Mouse (Mus musculus) liver, embryonic 12.5 days (tissue): ENCODE results near the gene Zfp275. TPM values are rescaled to one million over a fixed set of nuclear protein-coding genes. Genes with fewer than 3 reads are reported as not detected.

Experiments used
- polyA plus RNA-seq: library from polyadenylated mRNA; unstranded; fragments of >200 nt; fragmentation: Nextera tagmentation; extraction: Ambion mirVana; gene quantifications from 2 replicates; pipeline ENCODE4 v1.2.1, GENCODE M21; 2016

Zfp275 gene
- polyA plus RNA-seq, 1 experiment from 2014 or later = 4.0 TPM

Other genes with a start within 250 kb of the Zfp275 start
- 1.6 and 2.4 TPM in 2 replicates for gene Xlr3a, start 245.5 kb upstream of the Zfp275 start, polyA plus RNA-seq
- 0.07 TPM in 1 of 2 replicates, not detected in the other for gene Gm14685, start 225.6 kb upstream of the Zfp275 start, polyA plus RNA-seq
- gene Xlr5b, start 193.8 kb upstream of the Zfp275 start, polyA plus RNA-seq = not detected in 2 replicates
- 0.12 TPM in 1 of 2 replicates, not detected in the other for gene DXBay18, start 193.2 kb upstream of the Zfp275 start, polyA plus RNA-seq
- not detected in 2 replicates for gene Spin2d, start 165.6 kb upstream of the Zfp275 start, polyA plus RNA-seq
- 2.9 and 3.4 TPM in 2 replicates for gene Xlr3b, start 150.4 kb upstream of the Zfp275 start, polyA plus RNA-seq
- 2.1 and 2.5 TPM in 2 replicates for gene Xlr4b, start 128.3 kb upstream of the Zfp275 start, polyA plus RNA-seq
- 4.4 and 4.7 TPM in 2 replicates for gene F8a, start 114.3 kb upstream of the Zfp275 start, polyA plus RNA-seq
- gene Xlr4c, start 99.5 kb upstream of the Zfp275 start, polyA plus RNA-seq = 0.50 and 0.51 TPM in 2 replicates
- gene Xlr3c, start 77.2 kb upstream of the Zfp275 start, polyA plus RNA-seq = not detected in 2 replicates
- not detected in 2 replicates for gene Xlr5a, start 49.6 kb upstream of the Zfp275 start, polyA plus RNA-seq
- gene Xlr5c, start 49.6 kb upstream of the Zfp275 start, polyA plus RNA-seq = not detected in 2 replicates
- not detected in 2 replicates for gene Gm45015, start 5.8 kb upstream of the Zfp275 start, polyA plus RNA-seq
- gene Gm18336, start 56.1 kb downstream of the Zfp275 start, polyA plus RNA-seq = not detected in 2 replicates
- not detected in 2 replicates for gene Zfp92, start 68.5 kb downstream of the Zfp275 start, polyA plus RNA-seq
- gene Trex2, start 92.7 kb downstream of the Zfp275 start, polyA plus RNA-seq = not detected in 2 replicates
- 48.4 and 51.3 TPM in 2 replicates for gene Haus7, start 116.4 kb downstream of the Zfp275 start, polyA plus RNA-seq
- 13.0 and 14.8 TPM in 2 replicates for gene Bgn, start 141.0 kb downstream of the Zfp275 start, polyA plus RNA-seq
- gene Atp2b3, start 160.5 kb downstream of the Zfp275 start, polyA plus RNA-seq = not detected in 2 replicates